Mouse (Mus musculus) layer of hippocampus, postnatal 36 days (tissue): Measurements from ENCODE around the gene Efemp2. TPM values are rescaled to one million over a fixed set of nuclear protein-coding genes. Genes with fewer than 3 reads are reported as not detected.
"Not testable (repeated sequence)": the region's sequence is repeated elsewhere in the genome, so short reads cannot be mapped to it uniquely, and the experiment has no call there.

ENCODE experiments used
- DNase-seq, 2 experiments: peaks; one replicate each; pipeline ENCODE4 v3.0.0; 2022
- total RNA-seq, 2 experiments: library from RNA; stranded (reverse); gene quantifications; 2 replicates each; pipeline ENCODE4 v1.2.3; 2021

Gene Efemp2
- total RNA-seq, 2 experiments from 2014 or later, result 10.9 to 12.4 TPM

GRCm38 (mm10) chr19:5477668-5478300, 4.0 kb downstream of the Efemp2 start:
- no peak for DNase-seq

DNA sequence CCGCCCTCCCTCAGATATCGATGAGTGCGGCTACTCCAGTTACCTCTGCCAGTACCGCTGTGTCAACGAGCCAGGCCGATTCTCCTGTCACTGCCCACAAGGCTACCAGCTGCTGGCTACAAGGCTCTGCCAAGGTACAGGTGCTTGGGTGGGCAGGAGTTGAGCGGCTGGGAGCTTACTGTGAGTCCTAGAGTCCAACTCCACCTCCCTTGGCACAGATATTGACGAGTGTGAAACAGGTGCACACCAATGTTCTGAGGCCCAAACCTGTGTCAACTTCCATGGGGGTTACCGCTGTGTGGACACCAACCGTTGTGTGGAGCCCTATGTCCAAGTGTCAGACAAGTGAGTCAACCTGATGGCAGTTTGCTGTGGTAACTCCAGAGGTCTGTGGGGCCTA, 6.3 kb downstream of the Efemp2 start:
- no peak for DNase-seq

DNA sequence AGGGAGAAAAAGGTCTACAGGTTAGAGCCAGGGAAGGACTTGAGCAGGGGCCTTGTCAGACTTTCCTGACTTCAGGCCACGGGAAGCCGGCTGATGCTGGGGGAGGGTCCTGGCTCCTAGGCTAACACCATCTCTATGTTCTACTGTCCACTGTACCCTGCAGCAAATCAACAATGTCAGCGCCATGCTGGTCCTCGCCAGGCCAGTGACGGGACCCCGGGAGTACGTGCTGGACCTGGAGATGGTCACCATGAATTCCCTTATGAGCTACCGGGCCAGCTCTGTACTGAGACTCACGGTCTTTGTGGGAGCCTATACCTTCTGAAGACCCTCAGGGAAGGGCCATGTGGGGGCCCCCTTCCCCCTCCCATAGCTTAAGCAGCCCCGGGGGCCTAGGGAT, 7.6 kb downstream of the Efemp2 start:
- no peak for DNase-seq

DNA sequence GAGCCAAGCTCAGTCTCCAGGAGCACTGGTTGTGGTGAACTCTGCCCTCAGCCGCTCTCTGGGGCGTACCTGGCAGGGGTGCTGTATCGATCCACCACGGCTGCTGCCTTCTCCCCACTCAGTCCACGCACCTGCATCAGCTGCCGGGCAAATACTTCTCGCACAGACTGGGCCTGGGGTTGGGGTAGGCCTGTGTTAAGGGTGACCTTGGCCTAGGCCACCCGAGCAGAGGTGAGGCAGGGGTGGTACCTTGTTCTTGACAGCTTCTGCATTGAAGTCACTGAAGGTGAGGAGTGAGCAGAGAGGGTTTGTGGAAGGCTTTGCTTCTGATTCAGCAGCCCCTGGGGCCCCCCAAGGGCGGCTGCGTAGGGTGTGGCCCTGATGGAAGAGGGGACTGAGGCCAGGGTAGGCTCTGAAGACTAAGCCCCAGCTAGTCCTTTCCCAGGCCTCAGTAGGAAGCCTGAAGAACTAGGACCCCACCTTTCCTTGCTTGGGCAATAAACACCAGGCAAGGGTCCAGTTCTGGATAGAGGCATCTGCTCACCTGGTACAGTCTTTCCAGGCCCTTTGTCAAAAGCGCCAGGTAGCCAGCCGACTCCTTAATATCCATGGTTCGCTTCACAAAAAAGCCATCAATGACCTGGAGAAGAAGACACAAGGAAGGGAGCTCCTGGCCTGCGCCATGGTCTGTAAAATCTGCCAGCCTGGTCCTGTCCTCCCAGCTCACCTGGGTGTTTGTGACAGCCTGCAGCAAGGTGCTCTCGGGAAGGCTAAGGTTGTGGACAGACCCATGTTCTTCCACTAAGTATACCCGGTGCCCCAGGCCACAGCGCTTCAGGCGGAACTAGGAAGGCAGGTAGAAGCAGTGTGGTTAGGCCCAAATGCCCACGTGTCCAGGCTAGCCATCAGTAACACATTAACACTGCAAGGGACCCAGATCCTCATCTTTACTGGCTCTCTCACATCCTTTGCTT, 9.9 kb downstream of the Efemp2 start:
- DNase-seq, result no peak

DNA sequence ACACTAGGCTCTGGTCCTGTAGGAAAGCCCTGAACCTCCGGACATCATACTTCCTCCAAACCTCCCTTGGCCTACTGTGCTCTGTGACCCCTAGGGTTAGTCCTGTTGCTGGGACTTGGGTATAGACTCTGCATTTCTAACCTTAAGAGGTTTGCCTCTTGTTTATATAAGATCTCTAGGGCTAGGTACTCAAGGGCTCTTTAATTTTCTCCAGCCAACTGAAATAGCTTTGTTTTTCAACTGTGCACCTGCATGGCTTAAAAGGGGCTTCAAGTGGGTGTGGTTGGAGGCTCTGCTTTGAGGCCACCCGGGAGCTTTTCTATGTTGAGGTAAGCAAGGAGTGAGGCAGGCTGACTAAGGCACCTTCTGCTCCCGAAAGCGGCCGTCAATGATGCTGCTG, 10.7 kb downstream of the Efemp2 start:
- DNase-seq, result no peak

- DNase-seq, result no peak
These were observed 11.6 kb downstream of the Efemp2 start for GRCm38 (mm10) chr19:5485371-5485770.

- no peak for DNase-seq
These were observed 12.1 kb downstream of the Efemp2 start for GRCm38 (mm10) chr19:5485821-5486220.

DNA sequence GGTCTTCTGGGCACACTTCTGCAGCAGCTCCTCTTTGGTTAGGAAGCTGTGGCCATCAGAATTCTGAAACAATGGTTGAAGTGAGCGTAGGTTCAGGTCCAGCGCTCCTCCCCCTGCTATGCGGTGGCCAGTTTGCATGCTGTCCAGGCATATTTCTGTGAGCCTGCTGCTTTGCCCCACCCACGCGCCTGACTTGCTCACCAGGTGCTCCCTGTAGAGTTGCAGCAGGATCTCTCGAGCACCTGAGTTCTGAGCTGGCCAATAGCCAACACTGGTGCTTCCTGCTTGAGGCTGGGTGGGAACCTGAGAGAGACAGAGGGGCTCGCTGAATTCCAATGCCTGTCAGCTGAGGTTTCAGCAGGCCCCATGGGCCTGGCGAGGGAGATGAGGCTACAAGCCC, 12.5 kb downstream of the Efemp2 start:
- DNase-seq, result no peak

DNA sequence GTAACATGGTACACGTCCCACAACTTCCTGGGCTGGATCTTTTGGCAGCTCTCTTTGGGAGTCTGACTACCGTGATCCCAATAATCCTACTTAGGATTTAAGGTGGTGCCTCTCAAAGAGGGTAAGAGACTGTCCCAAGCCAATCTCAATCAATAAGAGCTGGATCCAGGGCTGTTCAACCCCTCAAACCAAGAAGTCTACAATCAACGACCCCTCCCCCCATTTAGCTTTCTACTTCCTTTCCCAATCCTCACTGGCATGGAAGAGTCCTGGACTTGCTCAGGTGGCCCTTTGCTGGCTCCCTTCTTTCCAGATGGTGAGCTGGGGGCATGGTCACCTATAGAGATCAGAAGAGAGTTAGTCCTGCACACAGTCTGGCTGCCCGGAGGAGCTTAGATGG, 13.0 kb downstream of the Efemp2 start:
- DNase-seq, result no peak

- DNase-seq, result peak; percentile 90 to 91
These were observed 14.2 kb downstream of the Efemp2 start, which contains the start of gene Mus81 for GRCm38 (mm10) chr19:5487768-5488550. Gene Mus81 (minus strand): TSS chr19:5488402.

GRCm38 (mm10) chr19:5488878-5489571, 15.3 kb downstream of the Efemp2 start:
- DNase-seq, result peak; percentile 96 to 97

GRCm38 (mm10) chr19:5489721-5490120, 16.0 kb downstream of the Efemp2 start:
- not testable (repeated sequence) for DNase-seq

GRCm38 (mm10) chr19:5490313-5490897, 16.7 kb downstream of the Efemp2 start, which contains the start of gene Cfl1:
Gene Cfl1 (plus strand): TSS chr19:5490455.
- DNase-seq, result peak; percentile 95 to 96

DNA sequence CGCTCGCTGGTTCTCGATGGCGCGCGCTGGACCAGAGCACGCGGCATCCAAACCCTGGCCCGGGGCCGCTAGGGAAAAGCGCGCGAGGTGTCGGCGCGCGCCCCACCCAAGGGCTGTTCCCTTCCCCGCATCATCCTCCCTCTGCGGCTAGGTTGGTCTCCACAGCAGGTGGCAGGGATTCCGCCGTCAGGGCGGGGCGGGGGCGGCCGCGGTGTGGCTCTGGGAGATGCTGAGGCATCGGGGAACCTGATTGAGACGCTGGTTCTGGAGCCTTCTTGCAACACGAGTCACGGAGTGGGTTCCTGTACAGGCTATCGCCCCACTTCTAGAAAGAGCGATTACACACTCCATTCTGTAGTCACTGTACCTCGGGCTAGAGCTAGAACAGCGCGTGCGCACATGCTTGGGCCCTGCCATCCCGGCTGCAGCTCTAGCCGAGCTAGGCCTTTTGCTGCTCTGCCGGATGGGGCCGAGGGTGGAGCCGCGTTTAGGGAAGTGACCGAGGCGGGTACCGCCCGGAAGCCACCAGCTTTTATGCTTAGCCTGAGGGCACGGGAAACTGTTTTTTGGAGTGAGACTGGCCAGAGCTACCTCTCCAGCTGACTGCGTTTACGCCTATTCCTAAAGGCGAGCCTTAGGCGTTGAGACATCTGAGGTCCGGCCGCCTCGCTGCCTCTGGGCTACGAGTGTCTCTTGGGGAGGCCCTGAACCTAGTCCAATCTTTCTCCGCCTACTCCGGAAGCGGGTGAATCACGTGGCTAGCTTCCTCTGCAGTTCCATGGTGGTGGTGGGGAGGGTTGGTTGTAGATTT, 17.3 kb downstream of the Efemp2 start:
- DNase-seq, result peak; percentile 82

GRCm38 (mm10) chr19:5492641-5493040, 18.9 kb downstream of the Efemp2 start:
- no peak for DNase-seq

DNA sequence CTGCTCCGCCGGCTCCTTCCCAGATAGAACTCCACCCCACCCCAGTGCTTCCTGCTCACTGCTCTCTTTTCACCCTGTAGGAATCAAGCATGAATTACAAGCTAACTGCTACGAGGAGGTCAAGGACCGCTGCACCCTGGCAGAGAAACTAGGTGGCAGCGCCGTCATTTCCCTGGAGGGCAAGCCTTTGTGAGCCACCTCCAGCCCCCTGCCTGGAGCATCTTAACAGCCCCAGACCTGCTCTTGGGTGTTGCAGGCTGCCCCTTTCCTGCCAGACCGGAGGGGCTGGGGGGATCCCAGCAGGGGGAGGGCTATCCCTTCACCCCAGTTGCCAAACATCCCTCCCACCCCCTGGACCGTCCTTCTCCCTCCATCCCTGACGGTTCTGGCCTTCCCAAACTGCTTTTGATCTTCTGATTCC, 19.6 kb downstream of the Efemp2 start:
- not testable (repeated sequence) for DNase-seq

GRCm38 (mm10) chr19:5494314-5494713, 20.6 kb downstream of the Efemp2 start:
- no peak for DNase-seq

GRCm38 (mm10) chr19:5495353-5496051, 21.7 kb downstream of the Efemp2 start:
- no peak for DNase-seq

DNA sequence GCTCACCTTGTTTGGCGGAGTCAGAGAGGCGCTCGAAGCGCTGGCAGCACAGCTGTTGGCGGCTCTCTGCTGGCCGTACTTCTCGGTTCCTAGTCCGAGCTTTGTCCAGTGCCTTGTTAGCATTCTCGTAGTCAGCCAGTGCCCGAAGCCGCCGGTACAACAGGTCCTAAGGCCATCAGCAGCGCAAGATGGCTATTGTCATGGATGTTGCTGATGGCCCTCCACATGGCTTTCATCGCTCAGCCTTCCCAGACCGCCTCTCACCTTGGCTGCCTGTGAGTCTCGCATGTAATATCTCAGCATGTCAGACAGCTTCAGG, 22.3 kb downstream of the Efemp2 start:
- DNase-seq, result no peak

GRCm38 (mm10) chr19:5500330-5500875, 26.6 kb downstream of the Efemp2 start:
- no peak for DNase-seq
